Mouse (Mus musculus): ENCODE results near the gene Krtap5-2.
"Not testable (repeated sequence)": the region's sequence is repeated elsewhere in the genome, so short reads cannot be mapped to it uniquely, and the experiment has no call there.

The Krtap5-2 gene

DNA sequence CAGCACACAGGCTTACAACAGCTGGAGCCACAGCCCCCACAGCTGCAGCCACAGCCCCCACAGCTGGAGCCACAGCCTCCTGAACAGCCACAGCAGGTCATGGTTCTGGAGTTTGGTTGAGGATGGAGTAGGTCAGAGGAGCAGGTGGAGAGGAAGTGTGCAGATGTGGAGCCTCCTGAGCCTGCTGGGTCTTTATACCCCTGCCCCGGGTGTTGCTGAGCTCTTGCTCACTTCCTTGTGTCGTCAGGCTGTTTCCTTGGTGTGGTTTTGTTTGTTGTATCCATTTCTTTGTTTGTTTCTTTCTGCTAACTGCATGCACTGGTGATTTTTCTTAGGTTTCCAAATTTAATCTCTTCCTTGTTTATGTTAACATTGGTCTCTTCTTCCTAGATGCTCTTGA is 39.9 kb downstream of the Krtap5-2 start, which contains the start of gene Gm39115:
TSS of gene Gm39115 (minus strand) at position 101 of the 400 bp plus-strand sequence.
- not testable (repeated sequence) for DNase-seq

DNA sequence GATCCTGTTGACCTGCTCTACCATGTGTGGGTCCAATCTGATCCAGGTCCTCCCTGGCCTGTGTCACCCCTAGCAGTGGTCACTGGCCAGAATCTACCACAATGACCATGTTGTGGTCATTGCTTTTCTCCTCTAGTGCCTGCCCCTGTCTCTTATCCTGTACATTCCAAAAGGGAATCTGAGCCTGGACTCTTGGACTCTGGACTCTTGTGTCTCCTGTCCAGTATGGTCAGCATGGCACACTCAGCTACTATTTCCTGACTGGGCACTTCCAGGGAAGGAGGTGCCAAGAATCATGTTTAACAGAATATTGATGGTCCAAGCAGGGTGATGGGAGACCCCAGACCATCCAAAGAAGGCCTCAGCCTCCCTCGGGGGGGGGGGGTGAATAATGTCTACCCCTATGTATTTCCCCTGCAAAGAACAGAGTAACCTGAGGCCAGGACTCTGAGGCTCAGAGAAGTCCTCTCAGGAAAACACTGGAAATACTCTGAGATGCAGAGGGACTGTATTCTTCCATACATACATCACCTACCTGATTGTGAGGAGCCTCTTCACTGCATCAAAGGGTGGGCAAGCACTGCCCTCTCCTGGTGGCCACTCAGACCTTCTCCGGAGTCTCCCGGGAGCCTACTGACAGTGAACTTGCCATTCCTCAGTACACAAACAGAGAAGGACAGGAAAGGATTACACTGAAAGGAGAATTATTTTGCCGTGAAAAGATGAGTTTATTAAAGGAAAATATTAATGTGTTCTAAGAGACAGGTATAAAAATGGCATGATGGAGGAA is 41.4 kb downstream of the Krtap5-2 start:
- peak; percentile 77 for DNase-seq

DNA sequence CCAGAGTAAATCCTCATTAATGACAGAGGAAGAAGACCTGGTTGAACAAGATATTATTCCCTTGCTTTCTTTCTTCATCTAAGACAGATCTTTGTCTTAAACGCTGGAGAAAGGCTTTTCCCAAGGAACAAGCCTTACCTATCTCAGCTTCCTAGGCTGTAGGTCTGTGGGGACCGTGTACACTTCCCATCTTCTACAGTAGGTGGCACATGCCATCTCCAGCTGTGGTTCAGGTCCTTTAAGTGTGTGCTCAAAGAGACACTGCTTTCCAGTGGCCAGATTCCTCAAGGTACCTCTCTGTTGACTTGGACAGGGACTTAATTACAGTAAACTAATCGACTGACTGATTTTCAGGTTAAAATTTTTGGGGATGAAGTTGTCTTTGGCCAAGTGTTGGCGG is 47.0 kb downstream of the Krtap5-2 start:
- peak; percentile 4 for DNase-seq

All from kidney, adult 9 months (tissue).